Comparison of ENCODE assay signal across 9 mouse cellular contexts in the genomic region with DNA sequence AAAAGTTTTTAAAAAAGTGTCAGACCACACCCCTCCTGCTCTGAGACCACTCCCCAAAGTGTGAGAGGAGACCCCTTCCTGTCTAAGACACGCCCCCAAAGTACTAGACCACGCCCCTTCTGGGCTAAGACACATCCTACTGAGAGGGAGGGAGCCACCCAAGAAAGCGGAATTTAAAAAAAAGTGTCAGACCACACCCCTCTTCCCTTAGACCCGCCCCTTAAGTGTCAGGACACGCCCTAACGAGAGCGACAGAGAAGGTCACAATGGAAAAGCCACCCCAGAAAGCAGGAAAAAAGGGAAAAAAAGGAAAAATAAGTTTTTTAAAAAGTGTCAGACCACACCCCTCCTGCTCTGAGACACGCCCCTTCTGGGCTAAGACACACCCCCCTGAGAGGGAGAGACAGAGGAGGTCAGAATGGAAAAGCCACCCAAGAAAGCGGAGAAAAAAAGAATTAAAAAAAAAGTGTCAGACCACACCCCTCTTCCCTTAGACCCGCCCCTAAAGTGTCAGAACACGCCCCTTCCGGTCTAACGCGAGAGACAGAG. TPM values are rescaled to one million over a fixed set of nuclear protein-coding genes. Genes with fewer than 3 reads are reported as not detected.
DNase-seq lines count a peak whose midpoint lies in the region; ATAC-seq lines count a peak whose summit lies in the region.
"Had no signal": no experiment of that assay in that cellular context is flagged by ENCODE, and none has a peak within 500 bp of the region (broad histone marks: within the 10 kb centered on the region; RNA-seq: fewer than 3 reads in every experiment).

No protein-coding gene starts in this region.

- no peak overlapping the region for H3K27ac ChIP-seq in forebrain, embryonic 12.5 days
- H3K27ac ChIP-seq in forebrain, embryonic 16.5 days (ENCODE audit: low read length) = no peak overlapping the region
- H3K27ac ChIP-seq in stomach, embryonic 14.5 days (ENCODE audit: low read length) = no peak overlapping the region

- H3K36me3 ChIP-seq in forebrain, embryonic 12.5 days (replicated peaks) = peaks cover 46% of the 10 kb centered on the region
- H3K36me3 ChIP-seq in forebrain, embryonic 16.5 days (ENCODE audit: control insufficient read depth, insufficient read depth) = peaks cover 19% of the 10 kb centered on the region
- peaks cover 40% of the 10 kb centered on the region for H3K36me3 ChIP-seq in stomach, embryonic 14.5 days (ENCODE audit: control insufficient read depth, insufficient read depth, low read length)

- peak; percentile 96 for DNase-seq in 416B (ENCODE audit: low read depth)
- peak; percentile 54 for DNase-seq in adrenal gland, adult 8-10 months
- peak; percentile 52 to 76 for DNase-seq in lung, postnatal 4 days

- peaks cover 49% of the 10 kb centered on the region for H3K9me3 ChIP-seq in forebrain, embryonic 12.5 days
- peaks cover 33% of the 10 kb centered on the region for H3K9me3 ChIP-seq in forebrain, embryonic 16.5 days (ENCODE audit: control insufficient read depth, low read length)
- H3K9me3 ChIP-seq in stomach, embryonic 14.5 days (ENCODE audit: control insufficient read depth, low read depth, low read length) = peaks cover 53% of the 10 kb centered on the region

- no peak overlapping the region for H3K4me2 ChIP-seq in forebrain, embryonic 12.5 days
- no peak overlapping the region for H3K4me2 ChIP-seq in forebrain, embryonic 16.5 days (ENCODE audit: low read length)
- no peak overlapping the region for H3K4me2 ChIP-seq in stomach, embryonic 14.5 days (replicated peaks; ENCODE audit: low read depth, low read length)

- no peak overlapping the region for H3K9ac ChIP-seq in forebrain, embryonic 12.5 days
- H3K9ac ChIP-seq in forebrain, embryonic 16.5 days (replicated peaks; ENCODE audit: low read depth, low read length) = no peak overlapping the region
- no peak overlapping the region for H3K9ac ChIP-seq in stomach, embryonic 14.5 days (replicated peaks; ENCODE audit: low read depth, low read length)

- peak; percentile 10; the same call in 1 of the 2 replicates for ATAC-seq in forebrain, embryonic 12.5 days (ENCODE audit: low FRiP score)
- ATAC-seq in forebrain, embryonic 16.5 days = no peak
- peak; percentile 39 for ATAC-seq in erythroid progenitor cell, adult 5-6 weeks (replicated peaks; ENCODE audit: low FRiP score, poor library complexity, severe bottlenecking)
- ATAC-seq in inflammation-experienced regulatory T-cells, adult 6 months = peak; percentile 61
- peak; percentile 7; the same call in 1 of the 2 replicates for ATAC-seq in stomach, embryonic 14.5 days (ENCODE audit: insufficient number of reproducible peaks, insufficient read depth, low FRiP score, low read depth)

- 48% methylated on average over 14 of the region's 14 CpGs for WGBS in forebrain, embryonic 12.5 days
- 44% methylated on average over 14 of the region's 14 CpGs for WGBS in forebrain, embryonic 16.5 days
- WGBS in stomach, embryonic 14.5 days = 56% methylated on average over 14 of the region's 14 CpGs

- no peak overlapping the region for H3K4me3 ChIP-seq in forebrain, embryonic 12.5 days (replicated peaks)
- H3K4me3 ChIP-seq in forebrain, embryonic 16.5 days (replicated peaks; ENCODE audit: low read length) = no peak overlapping the region
- no peak overlapping the region for H3K4me3 ChIP-seq in stomach, embryonic 14.5 days (ENCODE audit: low read depth, low read length)

- no peaks in the 10 kb centered on the region for H3K4me1 ChIP-seq in forebrain, embryonic 12.5 days
- no peaks in the 10 kb centered on the region for H3K4me1 ChIP-seq in forebrain, embryonic 16.5 days (replicated peaks; ENCODE audit: control insufficient read depth, insufficient read depth, low read length)
- H3K4me1 ChIP-seq in stomach, embryonic 14.5 days (ENCODE audit: control insufficient read depth, insufficient read depth, low read length) = no peaks in the 10 kb centered on the region

- no peaks in the 10 kb centered on the region for H3K27me3 ChIP-seq in forebrain, embryonic 12.5 days
- H3K27me3 ChIP-seq in forebrain, embryonic 16.5 days (replicated peaks; ENCODE audit: control insufficient read depth, insufficient read depth, low read length) = no peaks in the 10 kb centered on the region
- H3K27me3 ChIP-seq in stomach, embryonic 14.5 days (ENCODE audit: control insufficient read depth, insufficient read depth, low read length) = no peaks in the 10 kb centered on the region

RNA-seq across cellular contexts. Expression of gene Gm21860, which starts 14.5 kb away (rescaled TPM):
- polyA plus RNA-seq in forebrain, embryonic 12.5 days (2016; fragmentation: Nextera tagmentation; extraction: Ambion mirVana) = not detected in 2 replicates
- not detected in 2 replicates for polyA plus RNA-seq in forebrain, embryonic 16.5 days (2015; fragmentation: Nextera tagmentation; extraction: Ambion mirVana)
- not detected for total RNA-seq in adrenal gland, adult 8-10 months (2022)
- total RNA-seq in erythroid progenitor cell, adult 5-6 weeks (2015; ENCODE audit: low replicate concordance) = not detected in 2 replicates
- not detected in 2 replicates for total RNA-seq in erythroid progenitor cell, adult 5-6 weeks (2017; ENCODE audit: low replicate concordance)
- not detected for polyA plus RNA-seq in inflammation-experienced regulatory T-cells, adult 6 months (2017; shearing (Covaris generic))
- not detected in 2 replicates for polyA plus RNA-seq in stomach, embryonic 14.5 days (2014; fragmentation: Nextera tagmentation; extraction: Ambion mirVana)
- total RNA-seq: layer of hippocampus, postnatal 14 days had no signal

RNA-seq across cellular contexts. Expression of gene Gm47283, which starts 44.5 kb away (rescaled TPM):
- polyA plus RNA-seq in forebrain, embryonic 12.5 days (2016; fragmentation: Nextera tagmentation; extraction: Ambion mirVana) = not detected in 2 replicates
- not detected in 2 replicates for polyA plus RNA-seq in forebrain, embryonic 16.5 days (2015; fragmentation: Nextera tagmentation; extraction: Ambion mirVana)
- total RNA-seq in adrenal gland, adult 8-10 months (2022) = not detected
- total RNA-seq in erythroid progenitor cell, adult 5-6 weeks (2015; ENCODE audit: low replicate concordance) = not detected in 2 replicates
- total RNA-seq in erythroid progenitor cell, adult 5-6 weeks (2017; ENCODE audit: low replicate concordance) = not detected in 2 replicates
- polyA plus RNA-seq in inflammation-experienced regulatory T-cells, adult 6 months (2017; shearing (Covaris generic)) = not detected
- not detected in 2 replicates for polyA plus RNA-seq in stomach, embryonic 14.5 days (2014; fragmentation: Nextera tagmentation; extraction: Ambion mirVana)
- total RNA-seq: layer of hippocampus, postnatal 14 days had no signal
